ENCODE assay signal across 18 mouse cellular contexts in the genomic region with DNA sequence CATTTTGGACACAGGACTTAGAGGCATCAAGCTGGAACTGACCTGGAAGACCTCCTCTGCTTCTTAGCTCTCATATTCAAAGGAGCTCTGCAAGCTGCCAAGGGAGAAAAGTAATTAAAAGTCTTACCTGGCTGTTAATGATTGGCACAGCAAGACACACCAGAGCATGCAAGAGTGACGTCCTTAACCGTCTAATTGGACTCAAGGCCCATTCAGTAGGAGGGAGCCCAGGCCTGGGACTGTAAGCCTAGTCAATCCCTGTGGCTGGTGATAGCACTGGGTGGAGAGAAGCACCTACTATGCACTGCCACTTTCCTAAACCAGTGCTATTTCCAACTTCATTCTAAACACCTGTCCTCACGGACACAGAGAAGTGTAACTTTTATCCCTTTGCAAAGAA.
A peak's percentile ranks its signal among the peaks of the same experiment; 100 is the strongest.
DNase-seq lines count a peak whose midpoint lies in the region; ATAC-seq lines count a peak whose summit lies in the region.
"Had no signal": no experiment of that assay in that cellular context is flagged by ENCODE, and none has a peak within 500 bp of the region (broad histone marks: within the 10 kb centered on the region; RNA-seq: fewer than 3 reads in every experiment).

No protein-coding gene starts in this region.

- 0 out of 2 replicates have a peak, but pooled peaks cover 5% of the 10 kb centered on the region for H3K27me3 ChIP-seq in embryonic facial prominence, embryonic 10.5 days (replicated peaks; ENCODE audit: low read depth, poor library complexity, severe bottlenecking)
- H3K27me3 ChIP-seq: forebrain, embryonic 15.5 days; heart, embryonic 15.5 days had no signal

- H3K4me3 ChIP-seq in embryonic facial prominence, embryonic 10.5 days = no peak overlapping the region
- H3K4me3 ChIP-seq: embryonic facial prominence, embryonic 12.5 days; forebrain, embryonic 15.5 days; heart, embryonic 15.5 days; hindbrain, embryonic 10.5 days had no signal

- peak; percentile 30 for DNase-seq in kidney, adult 11 months
- DNase-seq in kidney, adult 18-20 months = no peak
- DNase-seq in kidney, adult 9 months = peak; percentile 57
- DNase-seq in kidney, postnatal 10 days = peak; percentile 21
- DNase-seq in thymus, adult 18-20 months = no peak
- no peak for DNase-seq in embryonic facial prominence, embryonic 10.5 days (ENCODE audit: low spot score)
- DNase-seq: adrenal gland, postnatal 10 days; cerebellum, adult 11 months; cerebellum, adult 8-10 months; cerebellum, postnatal 14 days; embryo, embryonic 11 days; gastrocnemius, postnatal 36 days; heart, adult 18-20 months had no signal

- H3K36me3 ChIP-seq in embryonic facial prominence, embryonic 10.5 days (replicated peaks) = no peaks in the 10 kb centered on the region
- H3K36me3 ChIP-seq: embryonic facial prominence, embryonic 12.5 days; forebrain, embryonic 15.5 days; heart, embryonic 15.5 days; hindbrain, embryonic 10.5 days had no signal

- no peak overlapping the region for H3K27ac ChIP-seq in embryonic facial prominence, embryonic 10.5 days (replicated peaks)
- H3K27ac ChIP-seq: embryonic facial prominence, embryonic 12.5 days; forebrain, embryonic 15.5 days; heart, embryonic 15.5 days; hindbrain, embryonic 10.5 days had no signal

- 0 out of 2 replicates have a peak, but pooled peaks cover 2% of the 10 kb centered on the region for H3K4me1 ChIP-seq in embryonic facial prominence, embryonic 10.5 days
- H3K4me1 ChIP-seq: embryonic facial prominence, embryonic 12.5 days; forebrain, embryonic 15.5 days; heart, embryonic 15.5 days; hindbrain, embryonic 10.5 days had no signal

- H3K9me3 ChIP-seq in embryonic facial prominence, embryonic 10.5 days = no peaks in the 10 kb centered on the region
- H3K9me3 ChIP-seq: embryonic facial prominence, embryonic 12.5 days; forebrain, embryonic 15.5 days; heart, embryonic 15.5 days; hindbrain, embryonic 10.5 days had no signal

- ATAC-seq in megakaryocyte progenitor cell, adult 5-6 weeks (replicated peaks; ENCODE audit: poor library complexity) = no peak
- ATAC-seq: forebrain, embryonic 15.5 days had no signal

- 80% methylated on average over 3 of the region's 3 CpGs for WGBS in embryonic facial prominence, embryonic 10.5 days

Comparison
In these comparisons a context has a peak if more than half of its experiments do, and no peak if none do; other contexts are left out.
1. DNase-seq: peak in kidney, adult 11 months (single experiment), kidney, adult 9 months (single experiment) and kidney, postnatal 10 days (single experiment); none in kidney, adult 18-20 months (single experiment), thymus, adult 18-20 months (0 of 2) and embryonic facial prominence, embryonic 10.5 days (single experiment).